Mouse (Mus musculus): ENCODE data around the gene Zp3. TPM values are rescaled to one million over a fixed set of nuclear protein-coding genes. Genes with fewer than 3 reads are reported as not detected.
A peak's percentile ranks its signal among the peaks of the same experiment; 100 is the strongest.

Zp3 gene
- polyA plus RNA-seq, 1 experiment from 2014 or later: 0.40 TPM

DNA sequence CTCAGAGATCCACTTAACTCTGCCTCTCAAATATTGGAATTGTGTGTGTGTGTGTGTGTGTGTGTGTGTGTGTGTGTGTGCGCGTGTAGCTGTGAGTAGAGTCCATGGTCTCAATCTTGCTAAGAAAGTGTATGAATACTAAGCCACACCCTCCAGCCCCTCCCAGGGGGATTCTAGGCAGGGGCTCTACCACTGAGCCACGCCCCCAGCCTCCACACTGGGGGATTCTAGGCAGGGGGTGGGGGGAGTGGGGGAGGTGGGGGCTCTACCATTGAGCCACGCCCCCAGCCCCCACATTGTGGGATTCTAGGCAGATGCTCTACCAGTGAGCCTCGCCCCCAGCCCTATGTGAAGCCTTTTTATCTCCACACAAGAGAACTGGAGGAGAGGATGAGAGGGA is 33.3 kb upstream of the Zp3 start:
- H3K27ac ChIP-seq (replicated peaks): no peak overlapping the region
- H3K9me3 ChIP-seq (replicated peaks): no peaks in the 10 kb centered on the region
- H3K4me3 ChIP-seq (replicated peaks): no peak overlapping the region
- no peaks in the 10 kb centered on the region for H3K27me3 ChIP-seq
- no peaks in the 10 kb centered on the region for H3K36me3 ChIP-seq
- no peak overlapping the region for H3K9ac ChIP-seq
- ATAC-seq (ENCODE audit: insufficient number of reproducible peaks, low FRiP score, low TSS enrichment, low read depth): no peak
- H3K4me1 ChIP-seq: peaks cover 12% of the 10 kb centered on the region
- WGBS: 77% methylated on average over 4 of the region's 5 CpGs
- no peak overlapping the region for H3K4me2 ChIP-seq (replicated peaks)

DNA sequence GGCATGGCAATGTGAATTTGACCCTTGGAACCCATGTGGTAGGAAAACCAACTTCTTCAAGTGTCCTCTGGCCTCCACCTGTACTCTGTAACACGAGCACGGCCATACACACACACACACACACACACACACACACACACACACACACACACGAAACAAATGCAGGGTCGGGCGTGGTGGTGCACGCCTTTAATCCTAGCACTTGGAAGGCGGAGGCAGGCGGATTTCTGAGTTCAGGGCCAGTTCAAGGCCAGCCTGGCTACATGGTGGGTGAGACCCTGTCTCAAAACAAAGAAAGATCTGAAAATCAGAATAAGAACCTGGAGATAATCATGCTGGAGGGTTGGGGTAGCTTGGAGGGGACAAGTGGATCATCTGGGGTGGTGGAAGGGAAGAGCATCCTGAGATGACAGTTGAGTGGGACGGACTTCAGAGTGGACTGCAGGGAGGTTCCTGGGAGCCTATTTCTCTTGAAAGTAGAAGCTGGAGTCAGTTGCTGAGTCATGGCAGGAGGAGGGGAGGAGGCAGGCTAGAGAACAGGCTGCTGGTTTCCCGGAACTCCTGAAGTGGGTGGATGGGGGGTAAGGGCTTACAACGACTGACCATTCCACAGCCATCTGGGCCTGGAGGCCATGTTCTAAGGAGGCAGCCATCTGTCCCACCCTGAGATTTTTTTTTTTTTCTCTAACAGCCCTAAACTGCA is 29.0 kb upstream of the Zp3 start:
- no peak for ATAC-seq (ENCODE audit: insufficient number of reproducible peaks, low FRiP score, low TSS enrichment, low read depth)
- H3K36me3 ChIP-seq: no peaks in the 10 kb centered on the region
- no peaks in the 10 kb centered on the region for H3K27me3 ChIP-seq
- H3K4me2 ChIP-seq (replicated peaks): no peak overlapping the region
- no peak overlapping the region for H3K27ac ChIP-seq (replicated peaks)
- no peak overlapping the region for H3K4me3 ChIP-seq (replicated peaks)
- whole genome bisulfite sequencing: 78% methylated on average over 11 of the region's 11 CpGs
- no peaks in the 10 kb centered on the region for H3K9me3 ChIP-seq (replicated peaks)
- H3K9ac ChIP-seq: no peak overlapping the region
- H3K4me1 ChIP-seq: peaks cover 9% of the 10 kb centered on the region

DNA sequence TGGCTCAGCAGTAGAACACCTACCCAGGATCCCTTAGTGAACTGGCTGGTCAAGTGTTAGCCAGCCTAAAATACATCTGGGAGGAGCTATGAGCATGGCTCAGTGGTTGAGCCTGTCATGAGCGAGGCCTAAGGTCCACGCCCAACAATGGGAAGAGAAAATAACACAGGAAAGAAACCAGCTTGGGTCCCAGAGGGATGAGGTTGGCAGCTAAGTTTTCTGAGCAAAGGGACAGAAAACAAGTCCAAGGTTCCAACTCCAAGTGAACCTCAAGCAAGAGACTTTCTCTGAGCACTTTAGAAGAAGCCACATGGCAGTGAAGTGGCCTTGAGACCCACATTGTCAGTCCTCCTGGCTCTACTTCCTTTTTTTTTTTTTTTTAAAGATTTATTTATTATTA is 28.2 kb upstream of the Zp3 start:
- no peak for ATAC-seq (ENCODE audit: insufficient number of reproducible peaks, low FRiP score, low TSS enrichment, low read depth)
- Histone ChIP-seq H3K36me3 (no peaks in the 10 kb centered on the region), H3K4me3 (replicated peaks) (no peak overlapping the region), H3K9ac (no peak overlapping the region), H3K27me3 (no peaks in the 10 kb centered on the region), H3K4me2 (replicated peaks) (no peak overlapping the region), H3K27ac (replicated peaks) (no peak overlapping the region), H3K9me3 (replicated peaks) (no peaks in the 10 kb centered on the region), H3K4me1 (0 out of 2 replicates have a peak, but pooled peaks cover under 1% of the 10 kb centered on the region)
- 89% methylated on average over 2 of the region's 2 CpGs for WGBS

DNA sequence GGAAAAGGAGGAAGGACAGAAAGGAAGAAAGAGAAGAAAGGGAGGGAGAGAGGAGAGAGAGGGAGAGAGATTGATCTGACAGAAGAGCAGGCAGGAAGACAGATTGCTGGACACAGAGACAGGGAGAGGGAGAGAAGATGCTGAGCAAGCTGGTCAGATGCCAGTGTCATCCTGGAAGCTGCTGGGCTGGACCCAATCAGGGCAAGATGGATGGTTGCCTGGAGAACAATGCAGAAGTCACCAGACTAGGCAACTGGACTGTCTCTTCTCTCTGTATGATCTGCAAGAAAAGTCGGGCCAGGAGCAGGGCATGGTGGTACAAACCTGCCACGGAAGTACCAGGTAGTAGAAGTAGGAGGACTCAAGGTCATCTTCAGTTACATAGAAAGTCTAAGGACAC is 27.1 kb upstream of the Zp3 start:
- no peak overlapping the region for H3K4me2 ChIP-seq (replicated peaks)
- H3K4me1 ChIP-seq: no peaks in the 10 kb centered on the region; the same call in 1 of the 2 replicates
- no peak overlapping the region for H3K9ac ChIP-seq
- H3K9me3 ChIP-seq (replicated peaks): no peaks in the 10 kb centered on the region
- no peak for ATAC-seq (ENCODE audit: insufficient number of reproducible peaks, low FRiP score, low TSS enrichment, low read depth)
- H3K4me3 ChIP-seq (replicated peaks): no peak overlapping the region
- H3K27ac ChIP-seq (replicated peaks): no peak overlapping the region
- H3K27me3 ChIP-seq: no peaks in the 10 kb centered on the region
- WGBS: 94% methylated on average over 2 of the region's 2 CpGs
- no peaks in the 10 kb centered on the region for H3K36me3 ChIP-seq

DNA sequence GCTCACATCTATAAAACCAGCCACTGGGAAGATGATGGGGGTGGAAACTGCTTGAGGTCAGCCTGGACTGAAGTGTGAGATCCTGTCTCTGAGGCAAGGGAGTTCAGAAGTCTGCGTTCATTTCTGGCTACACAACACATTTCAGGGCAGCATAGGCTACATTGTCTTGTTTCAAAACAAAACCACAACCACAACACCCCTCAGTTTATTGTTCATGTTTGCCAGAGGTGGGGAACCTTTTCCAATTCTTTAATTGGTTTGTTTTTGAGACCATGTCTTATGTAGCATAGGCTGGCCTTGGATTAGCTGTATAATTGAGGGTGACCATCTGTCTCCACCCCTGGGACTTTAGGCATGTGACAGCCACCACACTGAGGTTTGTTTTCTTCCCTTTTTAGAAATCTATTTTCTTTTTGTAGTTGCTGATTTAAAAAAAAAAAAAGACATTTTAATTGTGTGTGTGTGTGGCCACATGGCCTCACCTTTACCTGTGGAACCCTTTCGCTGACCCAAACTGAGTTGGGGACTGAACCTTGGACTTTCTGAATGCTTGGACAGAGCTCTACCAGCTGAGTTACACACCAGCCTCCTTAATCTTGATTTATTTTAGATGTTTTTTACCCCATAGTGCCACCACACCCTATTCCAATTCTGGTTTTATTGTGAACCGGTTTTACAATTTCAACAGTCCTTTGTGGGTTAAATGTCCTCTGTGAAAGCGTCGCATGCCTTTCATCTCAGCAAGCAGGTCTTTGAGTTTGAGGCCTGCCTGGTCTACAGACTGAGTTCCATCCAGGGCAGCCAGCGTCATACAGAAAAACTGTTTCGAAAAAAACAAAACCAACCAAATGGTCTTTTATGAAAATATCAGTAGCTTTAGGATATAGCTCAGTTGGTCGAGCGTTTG is 23.3 kb upstream of the Zp3 start:
- Histone ChIP-seq H3K27me3 (no peaks in the 10 kb centered on the region), H3K9ac (no peak overlapping the region), H3K4me2 (replicated peaks) (peak overlapping the region; percentile 52)

DNA sequence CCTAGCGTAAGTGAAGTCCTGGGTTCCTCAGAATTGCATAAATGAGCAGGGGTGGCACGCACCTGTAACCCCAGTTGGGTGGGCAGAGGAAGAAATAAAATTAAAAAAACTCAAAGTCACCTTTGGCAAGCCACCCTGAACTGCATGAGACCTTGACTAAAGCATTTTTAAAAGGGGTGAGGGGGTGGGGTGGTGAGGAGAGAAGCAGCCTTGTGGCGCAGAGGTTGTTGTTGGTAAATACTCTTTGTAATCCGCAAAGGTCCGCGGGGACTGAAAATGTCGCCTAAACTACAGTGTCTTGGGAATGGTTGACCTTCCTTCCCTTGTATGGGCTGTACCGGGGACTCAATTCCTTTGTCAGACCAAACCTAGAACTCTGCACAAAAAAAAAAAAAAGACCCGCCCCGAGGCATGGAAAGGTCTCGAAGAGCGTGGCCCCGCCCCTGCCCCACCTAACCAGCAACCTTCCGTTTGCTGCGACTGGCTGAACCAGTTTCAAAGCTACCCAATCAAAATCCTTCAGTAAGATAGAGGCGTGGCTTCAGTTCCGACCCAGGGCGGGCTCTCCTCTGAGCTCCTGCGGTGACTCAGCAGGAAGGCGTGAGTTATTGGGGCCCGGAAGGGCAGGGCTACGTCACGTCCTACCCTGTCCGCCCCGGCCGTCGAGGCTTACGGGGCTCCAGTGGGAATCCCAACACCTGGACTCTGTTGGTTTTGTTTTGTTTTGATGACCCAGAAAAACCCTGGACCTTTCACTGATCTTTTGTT is 22.5 kb upstream of the Zp3 start:
- Histone ChIP-seq H3K4me1 (peaks cover 11% of the 10 kb centered on the region), H3K4me2 (replicated peaks) (peak overlapping the region; percentile 52), H3K27me3 (no peaks in the 10 kb centered on the region), H3K27ac (replicated peaks) (peak overlapping the region; percentile 92), H3K36me3 (no peaks in the 10 kb centered on the region), H3K9me3 (replicated peaks) (no peaks in the 10 kb centered on the region), H3K4me3 (replicated peaks) (peak overlapping the region; percentile 41), H3K9ac (peak overlapping the region; percentile 42)
- WGBS: 6% methylated on average over 28 of the region's 28 CpGs
- ATAC-seq (ENCODE audit: insufficient number of reproducible peaks, low FRiP score, low TSS enrichment, low read depth): peak; percentile 87

More for the DNA sequence above, 23.3 kb upstream of the Zp3 start:
- 77% methylated on average over 9 of the region's 9 CpGs for WGBS
- Histone ChIP-seq H3K9me3 (replicated peaks) (no peaks in the 10 kb centered on the region), H3K36me3 (no peaks in the 10 kb centered on the region), H3K27ac (replicated peaks) (peak overlapping the region; percentile 92), H3K4me3 (replicated peaks) (peak overlapping the region; percentile 41), H3K4me1 (peaks cover 6% of the 10 kb centered on the region)
- no peak for ATAC-seq (ENCODE audit: insufficient number of reproducible peaks, low FRiP score, low TSS enrichment, low read depth)

DNA sequence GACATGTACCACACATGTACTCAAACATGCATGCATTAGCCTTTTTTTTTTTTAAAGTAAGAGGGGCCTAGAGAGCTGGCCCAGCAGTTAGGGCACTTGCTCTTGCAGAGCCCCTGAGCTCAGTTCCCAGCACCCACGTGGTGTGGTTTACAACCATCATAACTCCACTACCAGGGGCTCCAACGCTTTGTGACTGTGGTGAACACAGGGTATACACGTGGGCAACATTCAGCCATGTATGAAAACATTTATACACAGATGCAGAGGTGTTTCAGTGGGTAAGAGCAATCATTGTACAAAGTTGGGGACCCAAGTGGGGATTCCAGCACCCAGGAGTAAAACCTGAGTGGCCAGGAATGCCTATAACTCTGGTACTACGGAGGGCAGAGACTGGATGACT is 21.5 kb upstream of the Zp3 start:
- peak overlapping the region; percentile 92 for H3K27ac ChIP-seq (replicated peaks)
- WGBS: 91% methylated on average over 4 of the region's 4 CpGs
- peaks cover 17% of the 10 kb centered on the region for H3K4me1 ChIP-seq
- no peaks in the 10 kb centered on the region for H3K27me3 ChIP-seq
- no peaks in the 10 kb centered on the region for H3K36me3 ChIP-seq
- H3K4me2 ChIP-seq (replicated peaks): peak overlapping the region; percentile 52; the same call in 1 of the 2 replicates
- H3K9me3 ChIP-seq (replicated peaks): no peaks in the 10 kb centered on the region
- peak overlapping the region; percentile 41; the same call in 1 of the 2 replicates for H3K4me3 ChIP-seq (replicated peaks)
- ATAC-seq (ENCODE audit: insufficient number of reproducible peaks, low FRiP score, low TSS enrichment, low read depth): no peak
- H3K9ac ChIP-seq: no peak overlapping the region

DNA sequence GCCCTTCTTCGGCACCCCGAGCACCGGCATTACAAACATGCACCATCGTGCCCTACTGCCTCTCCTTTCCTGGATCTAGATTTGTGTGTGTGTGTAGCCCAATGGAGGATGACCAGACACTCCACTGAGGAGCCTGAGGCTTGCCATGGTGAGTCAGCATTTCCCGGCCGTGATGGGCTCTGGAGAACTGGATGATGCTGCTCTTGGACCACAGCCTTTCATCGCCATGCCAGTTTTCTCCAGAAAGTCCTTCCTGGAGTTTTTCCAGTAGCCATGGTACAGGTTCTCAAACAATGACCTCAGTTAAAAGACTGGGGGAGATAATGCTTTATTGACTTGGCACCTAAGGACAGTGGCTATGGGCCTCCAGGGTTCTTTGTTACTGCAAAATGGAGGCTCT is 20.0 kb upstream of the Zp3 start:
- no peaks in the 10 kb centered on the region for H3K27me3 ChIP-seq
- H3K4me2 ChIP-seq (replicated peaks): no peak overlapping the region
- peaks cover 17% of the 10 kb centered on the region for H3K4me1 ChIP-seq
- ATAC-seq (ENCODE audit: insufficient number of reproducible peaks, low FRiP score, low TSS enrichment, low read depth): no peak
- no peaks in the 10 kb centered on the region for H3K9me3 ChIP-seq (replicated peaks)
- no peak overlapping the region; the same call in 1 of the 2 replicates for H3K27ac ChIP-seq (replicated peaks)
- no peaks in the 10 kb centered on the region for H3K36me3 ChIP-seq
- 94% methylated on average over 7 of the region's 7 CpGs for WGBS
- H3K4me3 ChIP-seq (replicated peaks): no peak overlapping the region
- no peak overlapping the region for H3K9ac ChIP-seq

DNA sequence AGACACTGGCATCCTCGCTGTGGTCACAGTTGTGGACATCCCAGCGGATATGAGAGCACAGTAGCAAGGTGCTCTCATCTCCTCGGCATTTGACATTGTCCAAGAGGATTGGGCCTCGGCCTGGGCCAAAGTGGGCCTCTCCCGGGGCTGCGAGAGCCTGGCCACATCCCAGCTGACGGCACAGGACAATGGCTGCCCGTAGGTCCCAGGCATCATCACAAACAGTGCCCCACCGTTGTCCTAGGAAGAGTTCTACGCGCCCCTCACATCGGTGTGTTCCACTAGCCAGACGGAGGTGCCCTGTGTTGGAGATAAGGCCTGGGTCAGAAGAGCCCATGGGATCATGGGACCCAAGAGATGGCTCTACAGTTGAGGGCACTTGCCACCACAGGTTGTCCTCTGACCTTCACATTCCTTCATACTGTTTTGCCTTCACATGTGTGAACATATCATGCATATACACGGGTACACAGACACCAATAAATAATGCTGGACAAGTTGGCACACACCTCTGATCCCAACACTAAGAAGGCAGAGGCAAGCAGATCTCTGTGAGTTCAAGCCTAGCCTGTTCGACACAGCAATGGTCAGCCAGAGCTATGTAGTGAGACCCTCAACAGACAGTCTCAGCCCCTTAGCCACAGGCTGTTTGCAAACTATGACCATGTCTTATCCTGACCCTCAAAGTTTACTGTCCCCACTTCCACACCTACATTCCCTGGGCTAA is 18.8 kb upstream of the Zp3 start:
- Histone ChIP-seq H3K9me3 (replicated peaks) (no peaks in the 10 kb centered on the region), H3K4me3 (replicated peaks) (no peak overlapping the region)

DNA sequence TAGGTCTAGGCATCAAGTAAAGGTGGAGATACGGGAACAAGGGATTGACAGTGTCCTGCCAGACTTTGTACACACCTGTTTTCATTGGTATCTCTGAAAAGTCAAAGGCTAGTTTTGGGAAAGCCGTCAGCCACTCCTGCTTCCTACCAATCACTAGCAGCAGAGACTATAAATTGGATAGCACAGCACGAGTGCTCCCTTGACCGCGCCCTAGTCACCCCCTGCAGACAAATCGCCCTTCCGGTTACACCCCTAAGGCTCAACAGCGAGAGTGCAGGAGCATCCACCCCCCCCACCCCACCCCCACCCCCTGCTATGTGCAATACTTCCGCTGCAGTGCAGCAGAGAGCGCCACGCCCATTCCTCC is 17.8 kb upstream of the Zp3 start:
- Histone ChIP-seq H3K4me2 (replicated peaks) (peak overlapping the region; percentile 86), H3K36me3 (no peaks in the 10 kb centered on the region), H3K9me3 (replicated peaks) (no peaks in the 10 kb centered on the region), H3K9ac (no peak overlapping the region), H3K4me1 (peaks cover 25% of the 10 kb centered on the region), H3K27me3 (no peaks in the 10 kb centered on the region), H3K4me3 (replicated peaks) (peak overlapping the region; percentile 71), H3K27ac (replicated peaks) (peak overlapping the region; percentile 95)
- WGBS: 0% methylated on average over 11 of the region's 11 CpGs
- no peak for ATAC-seq (ENCODE audit: insufficient number of reproducible peaks, low FRiP score, low TSS enrichment, low read depth)

More for the DNA sequence above, 18.8 kb upstream of the Zp3 start:
- H3K4me1 ChIP-seq: peaks cover 25% of the 10 kb centered on the region
- H3K27me3 ChIP-seq: no peaks in the 10 kb centered on the region
- no peak overlapping the region for H3K9ac ChIP-seq
- H3K27ac ChIP-seq (replicated peaks): peak overlapping the region; percentile 95
- H3K4me2 ChIP-seq (replicated peaks): 0 out of 2 replicates have a peak overlapping the region, but pooled peaks have one; percentile 86
- WGBS: 93% methylated on average over 15 of the region's 15 CpGs
- no peaks in the 10 kb centered on the region for H3K36me3 ChIP-seq
- no peak for ATAC-seq (ENCODE audit: insufficient number of reproducible peaks, low FRiP score, low TSS enrichment, low read depth)
